Comparison of ENCODE assay signal across 15 mouse cellular contexts in genomic region chr8:70003204-70003657, GRCm38 (mm10). TPM values are rescaled to one million over a fixed set of nuclear protein-coding genes. Genes with fewer than 3 reads are reported as not detected.
DNase-seq lines count a peak whose midpoint lies in the region; ATAC-seq and TF ChIP-seq lines count a peak whose summit lies in the region.
"Had no signal": no experiment of that assay in that cellular context is flagged by ENCODE, and none has a peak within 500 bp of the region (broad histone marks: within the 10 kb centered on the region; RNA-seq: fewer than 3 reads in every experiment).

No protein-coding gene starts in this region.

- 53% methylated on average over 4 of the region's 4 CpGs for WGBS in heart, adult 2 months
- WGBS in heart, embryonic 11.5 days (ENCODE audit: insufficient replicate concordance) = 46% methylated on average over 4 of the region's 4 CpGs

- H3K36me3 ChIP-seq in heart, adult 2 months (ENCODE audit: control insufficient read depth, insufficient read depth, low read length) = no peaks in the 10 kb centered on the region; the same call in 1 of the 2 replicates
- H3K36me3 ChIP-seq in heart, embryonic 11.5 days (ENCODE audit: control insufficient read depth, insufficient read depth, low read length) = no peaks in the 10 kb centered on the region
- H3K36me3 ChIP-seq: midbrain, embryonic 12.5 days had no signal

- H3K4me3 ChIP-seq in heart, adult 2 months = no peak overlapping the region
- H3K4me3 ChIP-seq in heart, embryonic 11.5 days (ENCODE audit: low read depth, low read length) = no peak overlapping the region
- H3K4me3 ChIP-seq: erythroblast, embryonic 14.5 days; midbrain, embryonic 12.5 days had no signal

- DNase-seq in heart, adult 2 months = no peak
- peak; percentile 70 for DNase-seq in A20 (ENCODE audit: low read depth, low spot score)
- peak; percentile 43 for DNase-seq in ZHBTc4 (ENCODE audit: low read depth, low spot score)
- no peak for DNase-seq in cerebellum, postnatal 4 days (ENCODE audit: low spot score in 2 of 2)
- DNase-seq in layer of hippocampus, postnatal 36 days = no peak
- no peak for DNase-seq in right cerebral cortex, postnatal 14 days
- DNase-seq: adrenal gland, adult 8-10 months; cerebellum, postnatal 36 days; gastrocnemius, postnatal 10 days; layer of hippocampus, adult 9-11 months had no signal

- 0 out of 2 replicates have a peak, but pooled peaks have one; percentile 9 for TF ChIP-seq CTCF in heart, adult 2 months (IDR thresholded peaks at IDR 0.05)

- H3K9ac ChIP-seq in heart, adult 2 months (ENCODE audit: low read depth, low read length) = no peak overlapping the region
- H3K9ac ChIP-seq in heart, embryonic 11.5 days (ENCODE audit: low read depth, low read length) = no peak overlapping the region
- H3K9ac ChIP-seq: hindbrain, embryonic 14.5 days; midbrain, embryonic 12.5 days had no signal

- ATAC-seq in heart, embryonic 11.5 days (replicated peaks; ENCODE audit: insufficient number of reproducible peaks, low FRiP score, low TSS enrichment) = no peak
- 0 out of 2 replicates have a peak, but pooled peaks have one; percentile 15 for ATAC-seq in monocyte, adult 5-6 weeks (replicated peaks; ENCODE audit: insufficient number of reproducible peaks, low FRiP score, low TSS enrichment, poor library complexity, severe bottlenecking)

- no peaks in the 10 kb centered on the region for H3K79me2 ChIP-seq in heart, adult 2 months (replicated peaks; ENCODE audit: control insufficient read depth, insufficient read depth, low read length)

- TF ChIP-seq POLR2A in heart, adult 2 months (IDR thresholded peaks at IDR 0.05; ENCODE audit: insufficient read depth, low read depth, low read length) = no peak

- no peak overlapping the region for H3K4me2 ChIP-seq in heart, embryonic 11.5 days
- H3K4me2 ChIP-seq: hindbrain, embryonic 14.5 days; midbrain, embryonic 12.5 days had no signal

- intact Hi-C loops in heart, adult 2 months (cut with DNase I) = loop anchor here (5.0 kb wide), 1 partner anchor 46 kb away; no protein-coding TSS in a partner anchor

- no peaks in the 10 kb centered on the region for H3K9me3 ChIP-seq in heart, embryonic 11.5 days (replicated peaks; ENCODE audit: control insufficient read depth, low read length)
- H3K9me3 ChIP-seq: midbrain, embryonic 12.5 days had no signal

- no peaks in the 10 kb centered on the region for H3K27me3 ChIP-seq in heart, adult 2 months (ENCODE audit: control insufficient read depth, insufficient read depth, low read length)
- H3K27me3 ChIP-seq in heart, embryonic 11.5 days (ENCODE audit: control insufficient read depth, insufficient read depth, low read length) = no peaks in the 10 kb centered on the region
- H3K27me3 ChIP-seq: midbrain, embryonic 12.5 days had no signal

- peaks cover 23% of the 10 kb centered on the region for H3K4me1 ChIP-seq in heart, adult 2 months (ENCODE audit: control insufficient read depth, insufficient read depth, low read length)
- H3K4me1 ChIP-seq in heart, embryonic 11.5 days (ENCODE audit: control insufficient read depth, insufficient read depth, low read length) = peaks cover 4% of the 10 kb centered on the region
- H3K4me1 ChIP-seq: midbrain, embryonic 12.5 days had no signal

- TF ChIP-seq EP300 in heart, adult 2 months (IDR thresholded peaks at IDR 0.05; ENCODE audit: insufficient read depth, low read depth, low read length) = no peak

- peak overlapping the region; percentile 40 for H3K27ac ChIP-seq in heart, adult 2 months
- H3K27ac ChIP-seq in heart, embryonic 11.5 days (ENCODE audit: low read depth, low read length) = no peak overlapping the region
- H3K27ac ChIP-seq: hindbrain, embryonic 14.5 days; midbrain, embryonic 12.5 days had no signal

RNA-seq across cellular contexts. Expression of gene Gatad2a, which starts 7.0 kb away (rescaled TPM):
- total RNA-seq in heart, adult 2 months (2021) = 10 to 100 TPM; 36.4 TPM
- polyA plus RNA-seq in heart, adult 2 months (2012; rRNA removed) = 23.7 and 24.7 TPM in 2 replicates
- 52.9 and 59.0 TPM in 2 replicates for polyA plus RNA-seq in heart, embryonic 11.5 days (2014; fragmentation: Nextera tagmentation; extraction: Ambion mirVana)
- 65.6 to 93.7 TPM (median 68.3 TPM) in 3 replicates for total RNA-seq in monocyte, adult 5-6 weeks (2017)
- 10 to 100 TPM; 31.4 to 33.4 TPM for total RNA-seq in layer of hippocampus, postnatal 36 days (2021)

RNA-seq across cellular contexts. Expression of gene Mau2, which starts 39.3 kb away (rescaled TPM):
- total RNA-seq in heart, adult 2 months (2021) = 10 to 100 TPM; 30.1 to 32.6 TPM
- polyA plus RNA-seq in heart, adult 2 months (2012; rRNA removed) = 33.2 and 46.9 TPM in 2 replicates
- polyA plus RNA-seq in heart, embryonic 11.5 days (2014; fragmentation: Nextera tagmentation; extraction: Ambion mirVana) = 35.5 and 38.1 TPM in 2 replicates
- total RNA-seq in monocyte, adult 5-6 weeks (2017) = 58.1 to 68.4 TPM (median 66.0 TPM) in 3 replicates
- total RNA-seq in layer of hippocampus, postnatal 36 days (2021) = 10 to 100 TPM; 77.3 to 80.9 TPM

RNA-seq across cellular contexts. Expression of gene Sugp1, which starts 39.4 kb away (rescaled TPM):
- total RNA-seq in heart, adult 2 months (2021) = 10 to 100 TPM; 15.8 to 19.6 TPM
- 6.7 and 10.6 TPM in 2 replicates for polyA plus RNA-seq in heart, adult 2 months (2012; rRNA removed)
- polyA plus RNA-seq in heart, embryonic 11.5 days (2014; fragmentation: Nextera tagmentation; extraction: Ambion mirVana) = 25.1 and 26.1 TPM in 2 replicates
- 32.1 to 49.3 TPM (median 38.7 TPM) in 3 replicates for total RNA-seq in monocyte, adult 5-6 weeks (2017)
- 10 to 100 TPM; 47.0 to 51.3 TPM for total RNA-seq in layer of hippocampus, postnatal 36 days (2021)

Comparison
In these comparisons a context has a peak if more than half of its experiments do, and no peak if none do; other contexts are left out.
1. DNase-seq: peak in A20 (single experiment) and ZHBTc4 (single experiment); none in heart, adult 2 months (0 of 2), cerebellum, postnatal 4 days (0 of 2), layer of hippocampus, postnatal 36 days (0 of 2) and right cerebral cortex, postnatal 14 days (single experiment).